ENCODE assay signal across 23 mouse cellular contexts in genomic region chr10:125973726-125974125, GRCm38 (mm10). TPM values are rescaled to one million over a fixed set of nuclear protein-coding genes. Genes with fewer than 3 reads are reported as not detected.
DNase-seq lines count a peak whose midpoint lies in the region; ATAC-seq and TF ChIP-seq lines count a peak whose summit lies in the region.
"Had no signal": no experiment of that assay in that cellular context is flagged by ENCODE, and none has a peak within 500 bp of the region (broad histone marks: within the 10 kb centered on the region; RNA-seq: fewer than 3 reads in every experiment).

No protein-coding gene starts in this region.

- H3K9ac ChIP-seq in embryonic facial prominence, embryonic 12.5 days = no peak overlapping the region
- no peak overlapping the region for H3K9ac ChIP-seq in limb, embryonic 11.5 days (ENCODE audit: low read length)
- H3K9ac ChIP-seq: forebrain, embryonic 13.5 days; heart, embryonic 12.5 days; hindbrain, embryonic 12.5 days; liver, embryonic 13.5 days; midbrain, embryonic 13.5 days; neural tube, embryonic 13.5 days had no signal

- TF ChIP-seq POLR2A in thymus, adult 2 months (IDR thresholded peaks at IDR 0.05; ENCODE audit: control insufficient read depth, extremely low read depth, insufficient read depth, low read length, poor library complexity) = no peak

- DNase-seq in heart, adult 11 months = peak; percentile 5
- DNase-seq in heart, postnatal 25 days (ENCODE audit: low spot score) = no peak
- DNase-seq in limb, embryonic 11.5 days (ENCODE audit: low spot score) = no peak
- DNase-seq in left cerebral cortex, adult 11 months (ENCODE audit: low spot score) = no peak
- no peak for DNase-seq in urinary bladder, postnatal 25 days (ENCODE audit: low spot score)
- no peak for DNase-seq in thymus, adult 2 months
- DNase-seq: adrenal gland, adult 2 months; cerebellum, adult 11 months; cerebellum, adult 9-11 months; heart, postnatal 14 days; kidney, postnatal 25 days; liver, embryonic 13.5 days; lung, adult 2 months; lung, postnatal 14 days; thymus, postnatal 36 days had no signal

- peaks cover 51% of the 10 kb centered on the region for H3K4me1 ChIP-seq in embryonic facial prominence, embryonic 12.5 days
- H3K4me1 ChIP-seq in limb, embryonic 11.5 days (ENCODE audit: control insufficient read depth, insufficient read depth, low read length) = peaks cover 34% of the 10 kb centered on the region
- no peaks in the 10 kb centered on the region for H3K4me1 ChIP-seq in thymus, adult 2 months (replicated peaks; ENCODE audit: control insufficient read depth, insufficient read depth, low read length)
- H3K4me1 ChIP-seq: heart, embryonic 12.5 days had no signal

- no peaks in the 10 kb centered on the region for H3K27me3 ChIP-seq in embryonic facial prominence, embryonic 12.5 days
- H3K27me3 ChIP-seq in limb, embryonic 11.5 days (ENCODE audit: control insufficient read depth, insufficient read depth, low read length) = no peaks in the 10 kb centered on the region
- no peaks in the 10 kb centered on the region for H3K27me3 ChIP-seq in thymus, adult 2 months (ENCODE audit: control insufficient read depth, insufficient read depth, low read length)
- H3K27me3 ChIP-seq: hindbrain, embryonic 12.5 days; liver, embryonic 13.5 days; midbrain, embryonic 13.5 days; neural tube, embryonic 13.5 days had no signal

- H3K4me2 ChIP-seq in embryonic facial prominence, embryonic 12.5 days (replicated peaks) = no peak overlapping the region
- H3K4me2 ChIP-seq in limb, embryonic 11.5 days (ENCODE audit: low read depth, severe bottlenecking) = no peak overlapping the region
- H3K4me2 ChIP-seq: forebrain, embryonic 13.5 days; heart, embryonic 12.5 days; hindbrain, embryonic 12.5 days; liver, embryonic 13.5 days; midbrain, embryonic 13.5 days; neural tube, embryonic 13.5 days had no signal

- intact Hi-C loops in heart, postnatal 25 days (cut with DNase I) = no loop called here

- no peak overlapping the region for H3K4me3 ChIP-seq in embryonic facial prominence, embryonic 12.5 days
- H3K4me3 ChIP-seq in limb, embryonic 11.5 days (ENCODE audit: low read depth, low read length) = no peak overlapping the region
- no peak overlapping the region for H3K4me3 ChIP-seq in thymus, adult 2 months (ENCODE audit: control insufficient read depth, insufficient read depth, low read length)
- H3K4me3 ChIP-seq: erythroblast, embryonic 14.5 days; forebrain, embryonic 13.5 days; heart, embryonic 12.5 days; hindbrain, embryonic 12.5 days; liver, embryonic 13.5 days; midbrain, embryonic 13.5 days; neural tube, embryonic 13.5 days had no signal

- ATAC-seq in embryonic facial prominence, embryonic 12.5 days (ENCODE audit: insufficient number of reproducible peaks, insufficient read depth, low FRiP score, low TSS enrichment) = no peak
- no peak for ATAC-seq in limb, embryonic 11.5 days (ENCODE audit: insufficient number of reproducible peaks, low FRiP score, low TSS enrichment, low read depth)
- ATAC-seq: forebrain, embryonic 13.5 days; intestine, postnatal 0 days; midbrain, embryonic 13.5 days had no signal

- TF ChIP-seq CTCF in thymus, adult 2 months (IDR thresholded peaks at IDR 0.05; ENCODE audit: borderline replicate concordance, control insufficient read depth, extremely low read depth, insufficient read depth, low read length, poor library complexity) = no peak

- peak overlapping the region; percentile 57; the same call in 1 of the 2 replicates for H3K27ac ChIP-seq in embryonic facial prominence, embryonic 12.5 days
- peak overlapping the region; percentile 24; the same call in 1 of the 2 replicates for H3K27ac ChIP-seq in limb, embryonic 11.5 days (replicated peaks; ENCODE audit: low read depth, low read length)
- H3K27ac ChIP-seq in thymus, adult 2 months (ENCODE audit: control insufficient read depth, insufficient read depth, low read length) = no peak overlapping the region
- H3K27ac ChIP-seq: forebrain, embryonic 13.5 days; hindbrain, embryonic 12.5 days; liver, embryonic 13.5 days; midbrain, embryonic 13.5 days; neural tube, embryonic 13.5 days had no signal

- peaks cover 44% of the 10 kb centered on the region for H3K36me3 ChIP-seq in embryonic facial prominence, embryonic 12.5 days
- peaks cover 7% of the 10 kb centered on the region; the same call in 1 of the 2 replicates for H3K36me3 ChIP-seq in limb, embryonic 11.5 days (ENCODE audit: control insufficient read depth, insufficient read depth, low read length)
- no peaks in the 10 kb centered on the region for H3K36me3 ChIP-seq in thymus, adult 2 months (ENCODE audit: control insufficient read depth, insufficient read depth, low read length)
- H3K36me3 ChIP-seq: heart, embryonic 12.5 days; liver, embryonic 13.5 days; midbrain, embryonic 13.5 days had no signal

- H3K9me3 ChIP-seq in embryonic facial prominence, embryonic 12.5 days = no peaks in the 10 kb centered on the region
- H3K9me3 ChIP-seq in limb, embryonic 11.5 days (ENCODE audit: control insufficient read depth, low read length) = no peaks in the 10 kb centered on the region
- H3K9me3 ChIP-seq: forebrain, embryonic 13.5 days; heart, embryonic 12.5 days; hindbrain, embryonic 12.5 days; liver, embryonic 13.5 days; midbrain, embryonic 13.5 days; neural tube, embryonic 13.5 days had no signal

- WGBS in embryonic facial prominence, embryonic 12.5 days = 28% methylated on average over 6 of the region's 7 CpGs
- WGBS in limb, embryonic 11.5 days = 25% methylated on average over 7 of the region's 7 CpGs
- WGBS in thymus, adult 2 months = 84% methylated on average over 7 of the region's 7 CpGs

RNA-seq across cellular contexts. Expression of gene Lrig3, which starts 7.8 kb away (rescaled TPM):
- total RNA-seq in heart, postnatal 25 days (2021) = 1 to 10 TPM; 2.3 to 2.5 TPM
- 49.5 and 53.2 TPM in 2 replicates for polyA plus RNA-seq in embryonic facial prominence, embryonic 12.5 days (2016; fragmentation: Nextera tagmentation; extraction: Ambion mirVana)
- polyA plus RNA-seq in limb, embryonic 11.5 days (2014; fragmentation: Nextera tagmentation; extraction: Ambion mirVana) = 57.1 and 59.3 TPM in 2 replicates
- 2.2 and 2.3 TPM in 2 replicates for polyA plus RNA-seq in thymus, adult 2 months (2012; rRNA removed)
- polyA plus RNA-seq: erythroblast, embryonic 14.5 days had no signal

Comparison
In these comparisons a context has a peak if more than half of its experiments do, and no peak if none do; other contexts are left out.
1. RNA of gene Lrig3, which starts 7.8 kb away (polyA plus RNA-seq): 57.1 to 59.3 TPM in limb, embryonic 11.5 days and 49.5 to 53.2 TPM in embryonic facial prominence, embryonic 12.5 days; 2.2 to 2.3 TPM in thymus, adult 2 months; every median in the first group is over 10 times any median in the second.